Mouse (Mus musculus) megakaryocyte progenitor cell, adult 5-6 weeks (primary cell): ENCODE data around the gene Cacna2d3. TPM values are rescaled to one million over a fixed set of nuclear protein-coding genes. Genes with fewer than 3 reads are reported as not detected.

ENCODE experiments used
- ATAC-seq: replicated peaks from 2 replicates; pipeline ENCODE4 v1.8.0; 2016; ENCODE audit warnings: mild to moderate bottlenecking, moderate TSS enrichment, inconsistent platforms; ENCODE audit not compliant: poor library complexity
- total RNA-seq, 2 experiments: library from RNA; stranded (forward) in 1 of 2; stranded (reverse) in 1 of 2; fragments of 157-497, 149-512 nt in 1 of 2; fragments of 200-1000 nt in 1 of 2; gene quantifications; 2 replicates each; pipeline versions ENCODE4 v1.2.3 to v1.2.4; 2015 to 2017

Cacna2d3 gene
- total RNA-seq, 2 experiments from 2014 or later: not detected

DNA sequence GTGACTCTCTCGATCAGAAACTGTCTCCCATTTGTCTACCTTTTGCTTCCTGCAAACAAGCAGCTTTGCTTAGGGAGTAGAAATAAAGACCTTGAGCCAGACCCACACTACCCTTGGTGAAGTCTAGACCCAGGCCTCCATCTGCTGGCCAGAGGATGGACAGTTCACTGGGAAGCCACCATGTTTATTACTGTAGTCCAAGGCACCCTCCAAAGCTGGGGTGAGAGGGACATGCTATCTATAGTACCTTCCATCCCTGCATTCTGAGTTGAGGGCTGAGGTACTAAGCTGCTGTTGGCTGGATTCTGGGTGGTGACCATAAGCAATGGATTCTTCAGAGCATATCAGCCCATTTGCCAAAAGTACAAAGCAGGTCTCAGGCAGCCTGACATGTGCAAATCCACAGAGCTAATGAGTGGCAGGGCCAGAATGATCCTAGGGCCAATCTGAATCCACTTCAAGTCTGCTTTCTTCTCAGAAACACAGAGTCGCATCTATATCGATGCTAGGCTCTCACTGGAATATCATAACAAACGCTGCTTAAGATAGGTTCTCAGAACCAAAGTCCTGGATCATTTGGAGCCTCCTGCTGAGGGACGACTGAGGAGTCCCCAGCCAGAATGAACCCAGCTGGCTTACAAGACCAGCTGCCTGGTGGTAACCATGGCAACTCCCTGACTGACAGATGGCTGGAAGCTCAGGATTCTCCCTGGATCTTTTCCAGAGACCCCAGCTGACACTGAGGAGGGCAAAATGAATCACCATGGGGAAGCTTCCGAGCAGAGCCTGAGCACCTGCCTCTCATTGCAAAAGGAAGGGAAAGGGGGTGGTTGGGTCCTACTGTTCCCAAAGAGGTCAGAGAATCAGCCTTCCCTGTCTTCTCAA lies 763.3 kb downstream of the Cacna2d3 start:
- ATAC-seq: no peak

DNA sequence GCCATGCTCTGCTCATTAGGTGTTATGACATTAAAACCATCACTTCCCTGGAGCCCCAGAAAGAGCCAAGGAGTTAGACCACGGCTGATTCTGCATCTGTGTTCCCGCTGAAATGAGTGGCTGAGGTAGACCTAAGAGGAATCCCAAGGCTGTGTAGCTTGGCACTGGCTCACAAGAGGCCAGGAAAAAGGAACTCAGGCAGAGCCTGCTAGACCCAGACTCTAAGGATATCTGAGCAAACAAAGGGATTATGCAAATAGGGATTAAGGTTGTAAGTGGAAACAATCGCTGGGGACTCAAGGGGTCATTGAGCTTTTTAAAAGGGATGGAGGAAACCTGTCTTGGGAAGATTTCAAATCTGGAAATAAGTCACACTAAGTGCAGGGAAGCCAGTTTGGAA lies 766.5 kb downstream of the Cacna2d3 start:
- no peak for ATAC-seq

- ATAC-seq: no peak
These were observed 767.1 kb downstream of the Cacna2d3 start for GRCm38 (mm10) chr14:28954588-28954987.

GRCm38 (mm10) chr14:28954086-28954485 lies 767.6 kb downstream of the Cacna2d3 start:
- no peak for ATAC-seq

- no peak for ATAC-seq
These were observed 768.3 kb downstream of the Cacna2d3 start for GRCm38 (mm10) chr14:28953409-28953808.

DNA sequence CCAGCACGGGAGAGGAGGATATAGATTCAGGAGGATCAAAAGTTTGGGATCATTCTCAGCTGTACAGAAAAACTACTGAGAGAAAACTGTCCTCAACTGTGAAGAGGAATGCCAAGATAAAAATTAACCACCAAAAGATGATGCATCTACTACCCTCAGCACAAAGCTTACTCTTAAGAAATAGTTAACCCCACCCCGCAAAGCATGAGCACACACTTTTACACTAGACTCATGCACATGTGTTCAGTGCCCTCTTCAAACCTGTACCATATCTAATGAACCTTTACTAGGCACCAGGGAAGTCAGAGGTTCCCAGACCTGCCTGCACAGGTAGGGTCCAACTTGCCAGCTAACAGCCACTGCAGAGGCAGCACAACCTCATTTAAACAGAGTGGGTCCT lies 771.2 kb downstream of the Cacna2d3 start:
- ATAC-seq: no peak

GRCm38 (mm10) chr14:28949785-28950184 lies 771.9 kb downstream of the Cacna2d3 start:
- ATAC-seq: no peak

GRCm38 (mm10) chr14:28948019-28948850 lies 773.4 kb downstream of the Cacna2d3 start:
- ATAC-seq: no peak

DNA sequence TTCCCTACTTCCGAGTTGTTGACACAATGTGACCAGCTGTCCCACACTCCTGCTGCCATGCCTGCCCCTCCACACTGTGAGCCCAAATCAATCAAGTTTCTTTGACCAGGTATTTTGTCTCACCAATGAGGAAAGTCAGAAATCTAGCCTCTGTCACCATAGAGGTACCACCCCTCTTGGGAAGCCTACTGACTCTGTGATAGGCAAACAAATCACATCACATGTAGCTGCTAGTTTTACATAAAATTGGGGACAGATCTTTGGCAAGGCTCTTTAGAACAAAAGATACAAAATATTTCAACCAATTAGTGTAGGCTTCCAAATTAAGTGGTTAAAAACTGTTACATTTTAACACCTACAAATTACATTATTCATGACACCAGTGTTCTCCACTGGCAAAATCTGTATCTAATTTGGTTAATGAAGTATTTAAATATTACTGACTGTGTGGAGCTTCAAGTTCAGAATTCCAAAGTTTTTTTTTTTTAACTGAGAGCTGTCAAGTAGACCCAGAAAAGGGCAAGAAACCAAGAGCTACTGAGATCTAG lies 788.8 kb downstream of the Cacna2d3 start:
- ATAC-seq: no peak

DNA sequence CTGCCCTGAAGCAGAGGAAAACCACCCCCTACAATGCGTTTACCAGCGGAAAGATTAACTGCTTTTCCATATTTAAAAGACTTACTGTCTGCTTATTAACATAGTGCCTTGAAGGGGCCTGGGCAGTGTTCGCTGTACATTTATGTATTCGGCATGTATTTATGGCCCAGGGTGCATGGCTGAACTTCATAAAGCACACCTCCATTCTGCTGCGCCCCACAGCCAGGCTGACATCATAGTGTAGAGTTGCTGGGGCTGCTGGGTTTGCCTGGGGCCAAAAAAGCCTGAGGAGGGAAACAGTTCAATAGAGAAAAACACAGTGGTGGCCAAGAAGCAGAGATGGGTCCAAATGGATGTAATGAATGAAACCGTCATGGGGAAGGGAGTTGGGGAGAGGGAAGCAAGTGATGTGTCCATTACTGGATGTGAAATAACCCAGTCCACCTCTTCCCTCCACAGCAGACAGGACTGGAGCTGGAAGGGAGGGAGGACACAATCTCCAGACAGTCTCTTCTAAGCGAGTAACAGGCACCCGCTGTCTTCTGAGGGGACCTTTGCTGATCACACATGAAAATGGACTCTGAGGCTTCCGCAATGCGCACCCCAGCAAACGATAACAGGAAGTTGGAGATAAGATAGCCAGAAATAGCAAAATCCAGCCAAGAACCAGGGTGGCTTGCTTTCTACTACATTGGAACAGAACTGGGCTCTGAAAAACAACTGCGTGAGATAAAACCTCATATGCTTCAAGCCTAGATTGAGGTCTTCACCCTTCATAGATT lies 798.3 kb downstream of the Cacna2d3 start:
- ATAC-seq: no peak

DNA sequence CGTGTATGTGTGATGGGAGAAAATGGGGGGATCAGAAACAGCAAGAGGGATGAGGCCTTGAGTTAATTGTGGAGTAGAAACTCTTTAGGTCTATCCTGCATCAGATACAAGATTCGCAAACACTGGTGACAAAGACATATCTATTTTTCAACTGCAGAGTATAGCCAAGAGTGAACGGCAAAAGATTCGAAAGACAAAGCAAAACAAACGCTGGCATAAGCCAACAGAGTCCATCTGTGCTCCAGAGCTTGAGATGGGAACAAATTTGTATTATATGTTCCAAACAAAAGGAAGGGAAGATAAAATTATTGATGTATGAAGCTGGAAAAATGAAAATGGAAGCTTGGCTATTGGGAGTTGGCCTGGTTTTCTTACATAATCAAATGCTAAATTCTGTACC lies 802.8 kb downstream of the Cacna2d3 start:
- no peak for ATAC-seq

DNA sequence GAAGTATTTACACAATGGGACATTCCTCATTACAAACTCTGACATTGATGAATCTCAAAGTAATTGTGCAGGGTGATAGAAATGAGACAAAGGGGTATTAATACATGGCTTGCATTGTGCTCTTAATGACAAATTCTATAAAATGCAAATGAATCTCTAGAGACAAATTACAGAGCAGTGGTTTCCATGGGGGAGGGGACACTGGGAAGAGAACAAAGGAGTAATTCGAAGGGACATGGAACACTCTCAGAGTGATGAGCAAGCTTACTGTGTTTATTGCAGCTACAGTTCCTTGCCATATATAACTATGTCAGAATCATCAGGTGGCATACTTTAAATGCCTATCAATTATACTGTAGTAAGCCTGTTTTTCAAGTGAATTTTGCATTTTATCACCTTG lies 806.7 kb downstream of the Cacna2d3 start:
- ATAC-seq: no peak

- ATAC-seq: no peak
These were observed 814.0 kb downstream of the Cacna2d3 start for GRCm38 (mm10) chr14:28907659-28908058.

DNA sequence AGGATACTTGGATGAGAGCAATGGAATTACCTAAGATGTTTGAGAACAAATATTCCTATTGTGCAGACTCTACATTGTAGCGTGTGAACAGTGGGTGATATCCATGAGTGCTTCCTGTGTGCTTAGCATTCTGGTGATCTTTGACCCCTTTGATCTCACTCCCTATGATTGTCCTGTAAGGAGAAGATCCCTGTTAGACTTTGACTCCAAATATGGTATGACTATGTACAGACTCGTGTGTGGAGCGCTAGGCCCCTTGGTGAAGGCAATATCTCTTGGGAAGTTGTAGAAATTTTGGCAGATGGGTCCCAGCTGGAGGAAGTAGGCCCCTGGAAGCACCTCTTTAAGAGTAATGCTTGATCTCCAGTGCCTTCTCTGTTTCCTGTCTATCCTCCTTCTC lies 829.1 kb downstream of the Cacna2d3 start:
- no peak for ATAC-seq

GRCm38 (mm10) chr14:28887373-28887772 lies 834.3 kb downstream of the Cacna2d3 start:
- ATAC-seq: no peak

- ATAC-seq: no peak
These were observed 835.0 kb downstream of the Cacna2d3 start for GRCm38 (mm10) chr14:28886661-28887060.

DNA sequence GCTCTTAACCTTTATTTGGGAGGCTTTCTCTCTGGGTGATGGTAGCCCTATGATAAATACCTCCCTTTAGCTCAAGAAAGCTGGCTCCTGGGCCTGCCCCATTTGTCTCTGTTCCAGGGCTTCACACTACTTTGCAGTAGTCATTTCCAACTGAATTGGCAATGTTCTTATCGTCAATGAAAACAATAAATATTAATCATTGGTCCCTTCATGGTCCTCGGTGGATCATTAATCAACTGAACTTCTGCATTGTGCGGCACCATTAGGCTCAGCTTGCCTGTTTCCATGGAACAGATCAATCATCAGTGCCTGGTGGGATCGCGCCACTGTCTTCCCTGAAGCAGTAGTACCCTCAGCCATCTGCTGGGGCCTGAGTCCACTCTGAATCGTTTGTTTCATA lies 850.7 kb downstream of the Cacna2d3 start:
- no peak for ATAC-seq

DNA sequence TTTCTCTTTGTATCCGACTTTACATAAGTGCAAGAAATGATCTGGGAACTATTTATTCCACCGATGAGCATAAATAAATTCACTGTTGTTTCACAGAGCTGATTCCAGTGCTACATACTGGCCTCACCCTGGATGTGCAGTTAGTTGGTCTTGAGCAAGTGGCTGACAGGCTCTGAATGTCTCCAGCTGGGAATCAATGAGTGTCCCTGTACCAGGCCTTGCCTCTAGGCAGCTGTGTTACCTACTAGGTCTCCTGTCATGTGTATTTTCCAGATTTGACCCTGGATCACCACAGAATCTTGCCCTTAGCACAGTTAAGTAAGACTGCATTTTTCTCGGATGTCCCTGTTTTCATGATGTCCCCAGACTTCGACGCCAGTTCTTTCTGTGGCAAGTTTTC lies 851.3 kb downstream of the Cacna2d3 start:
- no peak for ATAC-seq

GRCm38 (mm10) chr14:28864925-28865324 lies 856.7 kb downstream of the Cacna2d3 start:
- no peak for ATAC-seq

GRCm38 (mm10) chr14:28861142-28861541 lies 860.5 kb downstream of the Cacna2d3 start:
- no peak for ATAC-seq
